Mouse (Mus musculus) heart, adult 2 months (tissue): ENCODE results near the gene Syk. TPM values are rescaled to one million over a fixed set of nuclear protein-coding genes. Genes with fewer than 3 reads are reported as not detected.

Experiments used
- DNase-seq, 2 experiments: peaks; one replicate each; pipeline ENCODE4 v3.0.0; 2021
- H3K27ac ChIP-seq: fragments of 200-600 bp; 2 replicates; pipeline ENCODE4 v1.8.1; 2022
- H3K27me3 ChIP-seq: fragments of 200-500 bp; 2 replicates; pipeline ENCODE4 v1.6.1; 2012; ENCODE audit warnings: mild to moderate bottlenecking, low read length, inconsistent platforms, mixed read lengths; ENCODE audit not compliant: control insufficient read depth, insufficient read depth
- H3K36me3 ChIP-seq: fragments of 200-500 bp; 2 replicates; pipeline ENCODE4 v1.6.1; 2012; ENCODE audit warnings: low read length, inconsistent platforms; ENCODE audit not compliant: control insufficient read depth, insufficient read depth
- H3K4me1 ChIP-seq: fragments of 200-500 bp; 2 replicates; pipeline ENCODE4 v1.6.1; 2011; ENCODE audit warnings: low read length; ENCODE audit not compliant: control insufficient read depth, insufficient read depth
- H3K4me3 ChIP-seq: fragments of 200-600 bp; 2 replicates; pipeline ENCODE4 v1.8.1; 2022
- H3K79me2 ChIP-seq: fragments of 200-500 bp; replicated peaks from 2 replicates; pipeline ENCODE4 v1.6.1; 2012; ENCODE audit warnings: mild to moderate bottlenecking, inconsistent platforms, low read length, moderate library complexity, mixed read lengths; ENCODE audit not compliant: control insufficient read depth, insufficient read depth
- H3K9ac ChIP-seq: fragments of 200-500 bp; 2 replicates; pipeline ENCODE4 v1.6.1; 2012; ENCODE audit warnings: low read depth, mild to moderate bottlenecking, control low read depth, inconsistent platforms, low read length, mixed read lengths
- CTCF ChIP-seq: fragments of 200-600 bp; IDR thresholded peaks from 2 replicates; pipeline ENCODE4 v1.8.1; 2022; ENCODE audit warnings: antibody characterized with exemption, mild to moderate bottlenecking, moderate library complexity
- EP300 ChIP-seq: fragments of 200-500 bp; IDR thresholded peaks from 2 replicates; pipeline ENCODE4 v1.6.1; 2011; ENCODE audit warnings: low read depth, low read length, control low read depth; ENCODE audit not compliant: insufficient read depth
- POLR2A ChIP-seq: fragments of 200-500 bp; IDR thresholded peaks from 2 replicates; pipeline ENCODE4 v1.6.1; 2011; ENCODE audit warnings: mild to moderate bottlenecking, low read depth, low read length, control low read depth; ENCODE audit not compliant: insufficient read depth
- WGBS: fragments of 180-500 bp; shearing (Covaris S2); methylation state at CpG from one replicate; pipeline ENCODE4 v1.1.7; 2018; 5-methylcytosine and 5-hydroxymethylcytosine counted together
- intact Hi-C: fragments of 180-260 bp; cut with DNase I; formaldehyde crosslinking; loops from one replicate; pipeline ENCODE4 v1.15.1; 2025
- polyA plus RNA-seq: library from polyadenylated mRNA; depleted of rRNA; stranded (reverse); fragments of >200 nt; gene quantifications from 2 replicates; pipeline ENCODE4 v1.2.3, GENCODE M21; 2012
- total RNA-seq, 2 experiments: library from RNA; stranded (reverse); gene quantifications; 2 replicates each; pipeline ENCODE4 v1.2.3; 2021

Gene Syk
- total and polyA plus RNA-seq, 3 experiments = 14.0 to 17.6 (median 16.0) TPM

DNA sequence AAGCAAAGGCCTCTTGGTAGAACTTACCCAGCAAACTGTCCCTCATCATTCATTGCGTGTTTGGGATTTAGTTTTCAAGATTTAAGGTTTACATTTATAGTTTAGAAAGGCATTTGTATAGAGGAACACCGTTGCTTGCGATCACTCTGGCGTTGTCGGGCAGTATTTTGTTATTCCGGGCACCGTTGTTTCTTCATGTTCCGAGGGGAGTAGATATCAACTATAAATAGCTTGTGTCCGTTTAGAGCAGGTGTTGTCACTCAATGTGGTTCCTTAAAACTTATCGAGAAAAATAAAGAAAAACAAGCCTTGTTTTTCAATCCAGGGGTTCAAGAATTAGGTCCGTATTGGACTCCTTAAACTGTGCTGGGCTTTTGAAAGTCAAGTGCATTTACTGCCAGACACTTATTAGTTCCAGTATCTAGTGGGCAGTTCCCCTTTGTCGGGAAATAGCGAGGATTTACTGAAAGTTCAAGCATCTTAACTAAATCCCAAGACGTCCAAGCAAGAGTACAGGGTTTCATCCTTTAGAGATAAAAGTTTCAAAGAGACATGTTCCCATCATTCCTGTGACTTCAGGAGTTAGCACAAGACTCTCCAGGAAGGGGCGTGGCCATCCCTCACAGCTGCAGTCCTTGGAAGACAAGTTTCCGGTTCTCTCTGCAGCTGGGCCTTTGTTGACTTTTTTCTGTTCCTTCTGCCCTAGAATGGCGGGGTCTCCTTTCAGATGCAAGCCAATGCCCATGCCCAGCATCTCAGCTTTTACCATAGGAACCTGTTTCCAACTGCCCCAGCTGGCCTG lies 1.9 kb downstream of the Syk start:
- Histone ChIP-seq H3K79me2 (no peaks in the 10 kb centered on the region), H3K4me1 (peaks cover 4% of the 10 kb centered on the region), H3K36me3 (no peaks in the 10 kb centered on the region; the same call in 1 of the 2 replicates), H3K4me3 (peak overlapping the region; percentile 24; the same call in 1 of the 2 replicates), H3K27me3 (no peaks in the 10 kb centered on the region), H3K9ac (no peak overlapping the region; the same call in 1 of the 2 replicates), H3K27ac (peak overlapping the region; percentile 78)
- DNase-seq = peak in 1 of 2 experiments; percentile 69
- 27% methylated on average over 17 of the region's 17 CpGs for WGBS
- intact Hi-C loops = no loop called here
- TF ChIP-seq EP300 (0 out of 2 replicates have a peak, but pooled peaks have one; percentile 28), POLR2A (no peak)

DNA sequence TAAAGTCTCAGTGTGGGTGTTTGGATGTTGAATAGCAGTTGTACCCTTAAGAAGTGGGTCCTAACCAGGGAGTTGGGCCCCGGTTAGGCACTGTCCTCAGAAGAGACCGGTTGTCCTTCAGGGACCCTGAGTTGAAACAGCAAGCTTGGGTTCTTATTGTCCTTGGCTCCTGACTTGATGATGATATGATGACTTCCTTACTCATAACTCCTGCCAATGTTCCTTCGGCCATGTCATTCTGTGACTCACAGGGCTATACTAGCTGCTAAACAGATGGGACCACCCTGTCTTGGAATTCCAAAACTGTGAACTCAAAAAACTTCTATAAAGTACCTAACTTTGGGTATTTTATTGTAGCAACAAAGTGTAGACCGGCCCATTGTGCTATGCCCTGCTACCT lies 4.8 kb downstream of the Syk start:
- Histone ChIP-seq H3K27ac (no peak overlapping the region), H3K4me1 (peaks cover 3% of the 10 kb centered on the region), H3K27me3 (no peaks in the 10 kb centered on the region), H3K36me3 (no peaks in the 10 kb centered on the region; the same call in 1 of the 2 replicates), H3K4me3 (no peak overlapping the region), H3K79me2 (peaks cover 2% of the 10 kb centered on the region; the same call in 1 of the 2 replicates), H3K9ac (no peak overlapping the region)
- intact Hi-C loops = no loop called here
- TF ChIP-seq EP300 = no peak
- TF ChIP-seq CTCF = no peak
- TF ChIP-seq POLR2A = no peak
- WGBS = 60% methylated on average over 4 of the region's 4 CpGs
- no peak for DNase-seq

DNA sequence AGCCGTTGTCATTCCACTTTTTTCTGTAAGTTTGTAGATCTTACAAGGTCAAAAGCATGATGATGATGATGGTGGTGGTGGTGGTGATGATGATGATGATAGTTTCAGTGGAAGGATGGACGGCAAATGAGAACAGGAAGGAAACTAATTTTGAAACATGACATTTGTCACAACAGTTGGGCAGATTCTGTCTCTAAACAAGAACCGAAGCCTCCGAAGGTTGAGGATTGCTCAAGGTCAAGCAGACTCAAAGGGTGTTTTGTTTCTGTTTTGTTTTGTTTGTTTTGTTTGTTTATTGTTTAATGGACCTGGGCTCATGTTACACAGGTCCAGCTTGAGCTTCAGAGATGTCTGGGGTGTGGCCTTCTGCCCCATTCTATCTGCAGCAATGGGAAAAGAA lies 6.1 kb downstream of the Syk start:
- Histone ChIP-seq H3K79me2 (peaks cover 2% of the 10 kb centered on the region; the same call in 1 of the 2 replicates), H3K27me3 (no peaks in the 10 kb centered on the region), H3K4me1 (peaks cover 3% of the 10 kb centered on the region), H3K36me3 (no peaks in the 10 kb centered on the region; the same call in 1 of the 2 replicates), H3K27ac (no peak overlapping the region), H3K9ac (no peak overlapping the region), H3K4me3 (no peak overlapping the region)
- 82% methylated on average over 4 of the region's 4 CpGs for WGBS
- intact Hi-C loops = no loop called here
- TF ChIP-seq CTCF (no peak), EP300 (no peak), POLR2A (no peak)
- no peak for DNase-seq

DNA sequence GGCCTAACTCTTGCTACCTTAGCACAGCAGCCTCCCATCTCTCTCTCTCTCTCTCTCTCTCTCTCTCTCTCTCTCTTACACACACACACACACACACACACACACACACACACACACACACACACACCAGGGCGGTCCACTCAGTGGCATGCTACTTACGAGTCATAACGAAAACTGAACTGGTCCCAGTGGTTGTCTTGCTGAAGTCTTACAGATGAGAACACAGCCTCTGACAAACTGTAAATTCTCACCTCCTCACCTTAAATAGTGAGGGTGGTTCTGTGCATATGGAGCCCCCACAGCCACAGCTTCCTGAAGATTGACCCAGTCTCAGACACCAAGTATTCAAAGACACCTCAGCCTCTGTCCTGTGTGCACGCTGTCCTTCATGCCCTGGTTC lies 8.9 kb downstream of the Syk start:
- WGBS = 91% methylated on average over 4 of the region's 4 CpGs

DNA sequence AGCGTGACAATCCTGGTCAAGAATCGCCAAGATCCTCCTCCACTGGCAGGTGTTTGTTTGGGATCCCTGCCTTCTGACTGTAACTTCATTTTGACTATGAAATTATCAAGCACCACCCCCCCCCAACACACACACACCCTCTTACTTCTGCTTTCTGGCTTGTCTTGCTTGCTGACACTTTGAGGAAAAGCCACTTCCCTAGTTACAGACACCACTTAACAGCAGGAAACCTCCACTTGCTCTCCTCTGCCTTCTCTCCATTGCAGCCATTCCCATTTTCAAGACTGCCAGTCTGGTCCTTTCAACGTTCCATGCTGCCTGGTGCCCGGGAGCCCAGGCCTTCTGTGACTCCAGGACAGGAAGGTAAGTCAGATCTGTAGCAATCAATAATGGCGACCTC lies 13.7 kb downstream of the Syk start:
- H3K27ac ChIP-seq = no peak overlapping the region
- DNase-seq = no peak
- no peaks in the 10 kb centered on the region for H3K79me2 ChIP-seq
- H3K4me1 ChIP-seq = no peaks in the 10 kb centered on the region
- TF ChIP-seq CTCF = no peak
- H3K36me3 ChIP-seq = no peaks in the 10 kb centered on the region
- WGBS = 77% methylated on average over 5 of the region's 5 CpGs
- no peaks in the 10 kb centered on the region for H3K27me3 ChIP-seq
- intact Hi-C loops = no loop called here
- no peak overlapping the region for H3K4me3 ChIP-seq
- no peak overlapping the region for H3K9ac ChIP-seq

More for the DNA sequence above, 8.9 kb downstream of the Syk start:
- no peak overlapping the region for H3K4me3 ChIP-seq
- peaks cover 2% of the 10 kb centered on the region; the same call in 1 of the 2 replicates for H3K79me2 ChIP-seq
- TF ChIP-seq EP300 = no peak
- no peak for TF ChIP-seq POLR2A
- no peak for TF ChIP-seq CTCF
- H3K4me1 ChIP-seq = no peaks in the 10 kb centered on the region
- no peaks in the 10 kb centered on the region for H3K36me3 ChIP-seq
- no peak overlapping the region for H3K9ac ChIP-seq
- intact Hi-C loops = no loop called here
- DNase-seq = no peak
- H3K27me3 ChIP-seq = no peaks in the 10 kb centered on the region
- no peak overlapping the region for H3K27ac ChIP-seq

DNA sequence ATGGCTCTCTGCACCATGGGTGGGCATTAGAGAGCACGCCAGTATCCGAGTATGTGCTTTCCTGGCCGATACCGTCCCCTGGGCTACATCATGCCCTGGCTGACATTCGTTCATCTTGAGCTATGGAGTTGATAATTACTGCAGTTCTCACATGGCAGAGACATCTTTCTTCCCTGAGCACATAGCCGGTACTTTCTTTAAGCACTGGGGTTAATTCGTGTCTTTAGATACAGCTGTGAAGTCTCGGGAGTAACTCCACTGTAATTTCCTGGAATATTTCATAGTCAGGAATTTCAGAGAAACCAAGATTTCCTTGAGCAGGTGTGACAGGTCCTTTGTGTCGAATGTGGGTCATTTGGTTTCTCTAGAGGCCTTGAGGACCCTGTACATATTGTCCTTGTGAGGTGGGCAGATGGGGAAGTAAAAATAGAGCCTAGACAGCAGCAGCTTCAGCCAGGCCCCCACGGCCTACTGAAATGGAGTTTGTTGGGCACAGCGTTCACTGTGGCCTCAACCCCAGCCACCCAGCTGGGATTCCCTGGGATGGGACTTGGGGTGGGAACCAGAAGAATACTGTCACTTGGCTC lies 14.2 kb downstream of the Syk start:
- intact Hi-C loops = no loop called here
- Histone ChIP-seq H3K79me2 (no peaks in the 10 kb centered on the region), H3K27ac (no peak overlapping the region), H3K36me3 (no peaks in the 10 kb centered on the region), H3K27me3 (no peaks in the 10 kb centered on the region), H3K4me3 (no peak overlapping the region), H3K9ac (no peak overlapping the region), H3K4me1 (0 out of 2 replicates have a peak, but pooled peaks cover under 1% of the 10 kb centered on the region)
- no peak for TF ChIP-seq CTCF
- TF ChIP-seq EP300 = no peak
- TF ChIP-seq POLR2A = no peak
- DNase-seq = no peak
- WGBS = 78% methylated on average over 11 of the region's 11 CpGs
